Mouse (Mus musculus) neural tube, embryonic 11.5 days (tissue): ENCODE results near the gene Rabep2. TPM values are rescaled to one million over a fixed set of nuclear protein-coding genes. Genes with fewer than 3 reads are reported as not detected.

Source experiments
- ATAC-seq: fragments of 200-750 bp; cut with Nextera tagmentation; 2 replicates; pipeline ENCODE4 v1.8.0; 2017; ENCODE audit warnings: moderate number of reproducible peaks, mild to moderate bottlenecking, moderate TSS enrichment, moderate library complexity; ENCODE audit not compliant: insufficient read depth, low FRiP score, low TSS enrichment
- DNase-seq: peaks from one replicate; pipeline ENCODE4 v3.0.0-alpha.2; 2015; ENCODE audit warnings: low spot score
- H3K27ac ChIP-seq: fragments of 300-500 bp; sonication (generic); 2 replicates; pipeline ENCODE4 v1.5.1; 2014; ENCODE audit warnings: low read depth, mild to moderate bottlenecking, low read length
- H3K27me3 ChIP-seq: fragments of 300-500 bp; sonication (generic); 2 replicates; pipeline ENCODE4 v1.6.1; 2014; ENCODE audit warnings: mild to moderate bottlenecking, low read length, mixed read lengths; ENCODE audit not compliant: control insufficient read depth, insufficient read depth
- H3K36me3 ChIP-seq: fragments of 300-500 bp; sonication (generic); 2 replicates; pipeline ENCODE4 v1.6.1; 2014; ENCODE audit warnings: mild to moderate bottlenecking, low read length, moderate library complexity, mixed read lengths; ENCODE audit not compliant: control insufficient read depth, insufficient read depth
- H3K4me1 ChIP-seq: fragments of 300-500 bp; sonication (generic); 2 replicates; pipeline ENCODE4 v1.6.1; 2014; ENCODE audit warnings: low read length, mixed read lengths; ENCODE audit not compliant: control insufficient read depth, insufficient read depth
- H3K4me2 ChIP-seq: fragments of 300-500 bp; sonication (generic); 2 replicates; pipeline ENCODE4 v1.6.1; 2014; ENCODE audit warnings: low read depth, mild to moderate bottlenecking, moderate library complexity
- H3K4me3 ChIP-seq: fragments of 300-500 bp; sonication (generic); 2 replicates; pipeline ENCODE4 v1.5.1; 2014; ENCODE audit warnings: low read depth, low read length
- H3K9ac ChIP-seq: fragments of 300-500 bp; sonication (generic); 2 replicates; pipeline ENCODE4 v1.6.1; 2014; ENCODE audit warnings: mild to moderate bottlenecking, low read length
- H3K9me3 ChIP-seq: fragments of 300-500 bp; sonication (generic); 2 replicates; pipeline ENCODE4 v1.6.1; 2016; ENCODE audit warnings: low read length; ENCODE audit not compliant: control insufficient read depth
- WGBS: fragments of 180-500 bp; shearing (Covaris S2); extraction: QIAGEN DNeasy Blood & Tissue Kit; methylation state at CpG from one replicate; pipeline ENCODE4 v1.1.7; 2014; 5-methylcytosine and 5-hydroxymethylcytosine counted together
- polyA plus RNA-seq: library from polyadenylated mRNA; unstranded; fragments of >200 nt; fragmentation: Nextera tagmentation; extraction: Ambion mirVana; gene quantifications from 2 replicates; pipeline ENCODE4 v1.2.1, GENCODE M21; 2014

The Rabep2 gene
- polyA plus RNA-seq, 1 experiment from 2014 or later, result 21.4 TPM

- Histone ChIP-seq H3K27ac (no peak overlapping the region), H3K9me3 (no peaks in the 10 kb centered on the region), H3K4me3 (no peak overlapping the region), H3K27me3 (no peaks in the 10 kb centered on the region), H3K9ac (no peak overlapping the region), H3K36me3 (peaks cover 10% of the 10 kb centered on the region; the same call in 1 of the 2 replicates), H3K4me2 (no peak overlapping the region), H3K4me1 (no peaks in the 10 kb centered on the region)
- 49% methylated on average over 4 of the region's 4 CpGs for WGBS
- DNase-seq (no peak), ATAC-seq (no peak)
Measured at GRCm38 (mm10) chr7:126464121-126464520, 35.6 kb downstream of the Rabep2 start.

GRCm38 (mm10) chr7:126464836-126465235 is 36.3 kb downstream of the Rabep2 start:
- H3K4me3 ChIP-seq, result no peak overlapping the region
- no peak overlapping the region for H3K4me2 ChIP-seq
- H3K4me1 ChIP-seq, result no peaks in the 10 kb centered on the region
- no peak for DNase-seq
- H3K27me3 ChIP-seq, result no peaks in the 10 kb centered on the region
- H3K36me3 ChIP-seq, result peaks cover 13% of the 10 kb centered on the region
- 40% methylated on average over 5 of the region's 5 CpGs for WGBS
- no peak for ATAC-seq
- H3K27ac ChIP-seq, result no peak overlapping the region
- no peak overlapping the region for H3K9ac ChIP-seq
- no peaks in the 10 kb centered on the region for H3K9me3 ChIP-seq

- 63% methylated on average over 7 of the region's 7 CpGs for WGBS
- no peak overlapping the region for H3K9ac ChIP-seq
- DNase-seq (no peak), ATAC-seq (no peak)
- no peaks in the 10 kb centered on the region for H3K9me3 ChIP-seq
- H3K4me1 ChIP-seq, result no peaks in the 10 kb centered on the region
- no peak overlapping the region for H3K4me2 ChIP-seq
- no peak overlapping the region for H3K4me3 ChIP-seq
- H3K27me3 ChIP-seq, result no peaks in the 10 kb centered on the region
- peaks cover 13% of the 10 kb centered on the region for H3K36me3 ChIP-seq
- no peak overlapping the region for H3K27ac ChIP-seq
Measured at GRCm38 (mm10) chr7:126465246-126466030, 36.9 kb downstream of the Rabep2 start.

GRCm38 (mm10) chr7:126466116-126466515 is 37.6 kb downstream of the Rabep2 start:
- H3K4me1 ChIP-seq, result no peaks in the 10 kb centered on the region
- H3K27me3 ChIP-seq, result no peaks in the 10 kb centered on the region
- DNase-seq (no peak), ATAC-seq (no peak)
- H3K4me3 ChIP-seq, result no peak overlapping the region
- H3K9ac ChIP-seq, result no peak overlapping the region
- WGBS, result 84% methylated on average over 9 of the region's 9 CpGs
- no peak overlapping the region for H3K4me2 ChIP-seq
- peaks cover 17% of the 10 kb centered on the region for H3K36me3 ChIP-seq
- no peaks in the 10 kb centered on the region for H3K9me3 ChIP-seq
- H3K27ac ChIP-seq, result no peak overlapping the region

- Histone ChIP-seq H3K9ac (no peak overlapping the region), H3K36me3 (peaks cover 20% of the 10 kb centered on the region), H3K27ac (no peak overlapping the region), H3K4me1 (no peaks in the 10 kb centered on the region), H3K9me3 (no peaks in the 10 kb centered on the region), H3K27me3 (no peaks in the 10 kb centered on the region), H3K4me3 (no peak overlapping the region), H3K4me2 (no peak overlapping the region)
- 94% methylated on average over 5 of the region's 5 CpGs for WGBS
- no peak for ATAC-seq
- no peak for DNase-seq
Measured at GRCm38 (mm10) chr7:126466707-126467106, 38.1 kb downstream of the Rabep2 start.

GRCm38 (mm10) chr7:126467271-126467670 is 38.7 kb downstream of the Rabep2 start:
- H3K27me3 ChIP-seq, result no peaks in the 10 kb centered on the region
- WGBS, result 75% methylated on average over 5 of the region's 5 CpGs
- no peak overlapping the region for H3K27ac ChIP-seq
- H3K4me1 ChIP-seq, result no peaks in the 10 kb centered on the region
- peaks cover 24% of the 10 kb centered on the region for H3K36me3 ChIP-seq
- ATAC-seq (no peak; the same call in 1 of the 2 replicates), DNase-seq (peak; percentile 44)
- no peak overlapping the region for H3K4me3 ChIP-seq
- no peak overlapping the region for H3K9ac ChIP-seq
- no peak overlapping the region for H3K4me2 ChIP-seq
- no peaks in the 10 kb centered on the region for H3K9me3 ChIP-seq

GRCm38 (mm10) chr7:126467834-126468627 is 39.5 kb downstream of the Rabep2 start:
- no peak overlapping the region for H3K9ac ChIP-seq
- 90% methylated on average over 18 of the region's 18 CpGs for WGBS
- H3K36me3 ChIP-seq, result peaks cover 24% of the 10 kb centered on the region
- ATAC-seq (no peak), DNase-seq (no peak)
- no peak overlapping the region for H3K4me2 ChIP-seq
- H3K4me1 ChIP-seq, result no peaks in the 10 kb centered on the region
- H3K27ac ChIP-seq, result no peak overlapping the region
- H3K4me3 ChIP-seq, result no peak overlapping the region
- H3K9me3 ChIP-seq, result no peaks in the 10 kb centered on the region
- no peaks in the 10 kb centered on the region for H3K27me3 ChIP-seq

- Histone ChIP-seq H3K27me3 (no peaks in the 10 kb centered on the region), H3K4me2 (no peak overlapping the region), H3K36me3 (peaks cover 24% of the 10 kb centered on the region), H3K9me3 (no peaks in the 10 kb centered on the region), H3K9ac (no peak overlapping the region), H3K4me3 (no peak overlapping the region), H3K27ac (no peak overlapping the region), H3K4me1 (peaks cover 9% of the 10 kb centered on the region)
- DNase-seq, result no peak
- WGBS, result 92% methylated on average over 6 of the region's 6 CpGs
- no peak for ATAC-seq
Measured at GRCm38 (mm10) chr7:126470077-126470476, 41.5 kb downstream of the Rabep2 start.
